Mouse (Mus musculus): ENCODE data around the gene Gm4131. TPM values are rescaled to one million over a fixed set of nuclear protein-coding genes. Genes with fewer than 3 reads are reported as not detected.

Gene Gm4131
- polyA plus RNA-seq, 1 experiment from 2014 or later = not detected

DNA sequence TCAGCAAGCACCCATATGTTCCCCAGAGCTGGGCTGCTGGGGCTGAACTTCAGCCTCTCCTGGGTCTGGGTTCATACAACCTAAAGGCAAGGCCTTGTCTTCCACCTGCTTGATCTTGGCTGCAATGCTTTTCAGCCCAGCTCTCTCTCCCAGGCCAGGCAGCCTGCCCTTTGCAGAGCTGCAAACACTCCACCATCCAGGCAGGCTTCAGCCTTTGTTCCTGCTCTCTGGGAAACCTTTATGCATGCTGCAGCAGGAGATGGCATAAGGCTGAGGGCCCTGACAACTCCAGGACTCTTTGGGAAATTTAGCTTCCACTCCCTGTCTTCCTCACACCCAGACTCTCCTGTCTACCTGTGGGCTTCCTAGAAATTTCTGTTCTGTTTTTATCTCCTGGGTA is 17.9 kb upstream of the Gm4131 start:
- Histone ChIP-seq H3K27me3 (ENCODE audit: insufficient read depth, low read length) (no peaks in the 10 kb centered on the region), H3K9me3 (ENCODE audit: low read length) (no peaks in the 10 kb centered on the region), H3K27ac (ENCODE audit: low read depth) (no peak overlapping the region), H3K9ac (replicated peaks) (no peak overlapping the region), H3K36me3 (replicated peaks; ENCODE audit: insufficient read depth, low read length) (no peaks in the 10 kb centered on the region), H3K4me3 (ENCODE audit: low read depth, low read length) (no peak overlapping the region), H3K4me1 (ENCODE audit: insufficient read depth) (0 out of 2 replicates have a peak, but pooled peaks cover 3% of the 10 kb centered on the region), H3K4me2 (ENCODE audit: low read depth, low read length) (no peak overlapping the region)
- DNase-seq (no peak), ATAC-seq (no peak)
- TF ChIP-seq CTCF (IDR thresholded peaks at IDR 0.05; ENCODE audit: low read depth) = no peak
- TF ChIP-seq EP300 (IDR thresholded peaks at IDR 0.05; ENCODE audit: low read depth) = no peak

DNA sequence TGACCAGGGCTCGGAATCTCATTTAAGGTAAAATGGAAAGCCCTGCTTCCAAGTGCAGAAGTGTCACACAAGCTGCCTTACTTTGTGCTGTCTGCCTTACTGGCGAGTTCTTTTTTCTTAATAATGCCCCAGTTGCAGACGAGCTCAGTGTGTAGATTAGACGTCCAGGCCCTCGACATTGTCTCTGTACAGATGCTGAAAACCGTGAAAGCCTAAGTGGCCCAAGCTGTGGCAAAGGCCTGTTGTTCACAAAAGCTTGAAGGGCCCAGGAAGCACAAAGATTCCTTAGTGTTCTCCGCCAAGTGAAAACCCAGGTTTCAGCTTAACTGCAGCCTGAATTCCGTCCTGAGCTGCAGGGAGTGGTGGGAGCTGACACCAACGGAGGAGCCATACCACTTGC is 15.0 kb upstream of the Gm4131 start:
- no peaks in the 10 kb centered on the region for H3K4me1 ChIP-seq (ENCODE audit: insufficient read depth)
- no peak overlapping the region for H3K4me3 ChIP-seq (ENCODE audit: low read depth, low read length)
- no peaks in the 10 kb centered on the region for H3K27me3 ChIP-seq (ENCODE audit: insufficient read depth, low read length)
- ATAC-seq (no peak), DNase-seq (no peak)
- no peaks in the 10 kb centered on the region for H3K36me3 ChIP-seq (replicated peaks; ENCODE audit: insufficient read depth, low read length)
- 82% methylated on average over 9 of the region's 9 CpGs for WGBS (ENCODE audit: insufficient replicate concordance)
- H3K9ac ChIP-seq (replicated peaks) = no peak overlapping the region
- no peak overlapping the region for H3K27ac ChIP-seq (ENCODE audit: low read depth)
- no peak overlapping the region for H3K4me2 ChIP-seq (ENCODE audit: low read depth, low read length)
- no peaks in the 10 kb centered on the region for H3K9me3 ChIP-seq (ENCODE audit: low read length)
- no peak for TF ChIP-seq EP300 (IDR thresholded peaks at IDR 0.05; ENCODE audit: low read depth)
- TF ChIP-seq CTCF (IDR thresholded peaks at IDR 0.05; ENCODE audit: low read depth) = no peak

DNA sequence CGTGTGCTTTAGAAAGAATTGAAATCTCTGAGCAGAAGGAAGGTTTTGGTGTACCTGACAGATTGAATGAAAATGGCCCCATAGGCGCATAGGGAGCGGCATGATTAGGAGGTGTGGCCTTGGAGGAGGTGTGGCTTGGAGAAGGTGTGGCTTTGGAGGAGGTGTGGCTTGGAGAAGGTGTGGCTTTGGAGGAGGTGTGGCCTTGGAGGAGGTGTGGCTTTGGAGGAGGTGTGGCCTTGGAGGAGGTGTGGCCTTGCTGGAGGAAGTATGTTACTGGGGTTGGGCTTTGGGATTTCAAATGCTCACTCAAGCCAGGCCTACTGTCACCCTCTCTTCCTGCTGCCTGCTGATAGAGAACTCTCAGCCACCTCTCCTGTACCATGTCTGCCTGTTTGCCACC is 14.2 kb upstream of the Gm4131 start:
- no peaks in the 10 kb centered on the region for H3K4me1 ChIP-seq (ENCODE audit: insufficient read depth)
- no peak overlapping the region for H3K4me3 ChIP-seq (ENCODE audit: low read depth, low read length)
- H3K9me3 ChIP-seq (ENCODE audit: low read length) = no peaks in the 10 kb centered on the region
- DNase-seq = peak; percentile 34
- no peaks in the 10 kb centered on the region for H3K27me3 ChIP-seq (ENCODE audit: insufficient read depth, low read length)
- H3K9ac ChIP-seq (replicated peaks) = no peak overlapping the region
- WGBS (ENCODE audit: insufficient replicate concordance) = 81% methylated on average over 3 of the region's 3 CpGs
- H3K36me3 ChIP-seq (replicated peaks; ENCODE audit: insufficient read depth, low read length) = no peaks in the 10 kb centered on the region
- no peak for TF ChIP-seq EP300 (IDR thresholded peaks at IDR 0.05; ENCODE audit: low read depth)
- no peak for TF ChIP-seq CTCF (IDR thresholded peaks at IDR 0.05; ENCODE audit: low read depth)
- no peak overlapping the region for H3K27ac ChIP-seq (ENCODE audit: low read depth)
- H3K4me2 ChIP-seq (ENCODE audit: low read depth, low read length) = no peak overlapping the region
- peak; percentile 36; the same call in 1 of the 2 replicates for ATAC-seq

DNA sequence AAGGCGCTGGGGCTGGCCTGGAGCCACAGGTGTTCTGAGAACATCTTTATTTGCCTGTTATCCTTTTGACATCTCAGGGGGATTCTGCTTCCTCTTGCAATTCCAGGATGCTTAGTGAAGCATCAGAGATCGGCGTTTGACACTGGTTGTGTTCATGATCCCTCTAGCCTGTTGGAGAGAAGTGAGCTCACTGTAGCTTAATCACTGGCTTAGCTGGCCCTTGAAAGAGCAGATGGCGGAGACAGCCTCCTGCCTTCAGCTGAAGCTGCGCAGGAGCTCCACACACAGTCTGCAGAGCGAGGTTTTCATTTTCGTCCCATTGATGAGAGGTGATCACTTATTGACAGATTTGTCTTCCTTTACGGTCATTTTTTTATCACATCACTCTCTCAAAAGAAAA is 9.1 kb upstream of the Gm4131 start:
- Histone ChIP-seq H3K27ac (ENCODE audit: low read depth) (no peak overlapping the region), H3K9me3 (ENCODE audit: low read length) (no peaks in the 10 kb centered on the region), H3K36me3 (replicated peaks; ENCODE audit: insufficient read depth, low read length) (no peaks in the 10 kb centered on the region), H3K4me3 (ENCODE audit: low read depth, low read length) (no peak overlapping the region), H3K4me2 (ENCODE audit: low read depth, low read length) (no peak overlapping the region), H3K9ac (replicated peaks) (no peak overlapping the region), H3K4me1 (ENCODE audit: insufficient read depth) (no peaks in the 10 kb centered on the region), H3K27me3 (ENCODE audit: insufficient read depth, low read length) (no peaks in the 10 kb centered on the region)
- DNase-seq (no peak), ATAC-seq (no peak)
- WGBS (ENCODE audit: insufficient replicate concordance) = 73% methylated on average over 8 of the region's 8 CpGs
- no peak for TF ChIP-seq EP300 (IDR thresholded peaks at IDR 0.05; ENCODE audit: low read depth)
- TF ChIP-seq CTCF (IDR thresholded peaks at IDR 0.05; ENCODE audit: low read depth) = no peak

DNA sequence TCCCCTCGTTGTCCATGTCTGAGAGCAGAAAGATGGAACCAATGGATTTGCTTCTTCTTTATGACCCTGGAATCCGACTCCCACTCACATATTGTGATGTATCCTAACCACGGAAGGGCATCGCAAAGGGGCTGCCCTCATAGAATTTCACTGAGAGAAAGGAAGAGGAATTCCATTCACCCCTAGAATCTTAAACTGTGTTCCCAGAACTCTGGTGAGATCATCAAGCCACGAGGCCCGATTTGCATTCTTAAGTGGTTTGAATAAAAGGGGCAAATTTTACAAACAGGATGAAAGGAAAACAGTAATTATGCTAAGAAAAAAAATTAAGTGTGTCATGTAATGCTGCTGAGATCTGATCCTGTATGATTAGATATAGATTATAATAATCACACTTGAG is 8.2 kb upstream of the Gm4131 start:
- H3K27ac ChIP-seq (ENCODE audit: low read depth) = no peak overlapping the region
- 71% methylated on average over 6 of the region's 6 CpGs for WGBS (ENCODE audit: insufficient replicate concordance)
- H3K27me3 ChIP-seq (ENCODE audit: insufficient read depth, low read length) = no peaks in the 10 kb centered on the region
- H3K36me3 ChIP-seq (replicated peaks; ENCODE audit: insufficient read depth, low read length) = no peaks in the 10 kb centered on the region
- H3K4me1 ChIP-seq (ENCODE audit: insufficient read depth) = no peaks in the 10 kb centered on the region
- no peak overlapping the region for H3K4me2 ChIP-seq (ENCODE audit: low read depth, low read length)
- TF ChIP-seq CTCF (IDR thresholded peaks at IDR 0.05; ENCODE audit: low read depth) (no peak), EP300 (IDR thresholded peaks at IDR 0.05; ENCODE audit: low read depth) (no peak)
- H3K4me3 ChIP-seq (ENCODE audit: low read depth, low read length) = no peak overlapping the region
- no peak for ATAC-seq
- DNase-seq = no peak
- no peak overlapping the region for H3K9ac ChIP-seq (replicated peaks)
- no peaks in the 10 kb centered on the region for H3K9me3 ChIP-seq (ENCODE audit: low read length)

DNA sequence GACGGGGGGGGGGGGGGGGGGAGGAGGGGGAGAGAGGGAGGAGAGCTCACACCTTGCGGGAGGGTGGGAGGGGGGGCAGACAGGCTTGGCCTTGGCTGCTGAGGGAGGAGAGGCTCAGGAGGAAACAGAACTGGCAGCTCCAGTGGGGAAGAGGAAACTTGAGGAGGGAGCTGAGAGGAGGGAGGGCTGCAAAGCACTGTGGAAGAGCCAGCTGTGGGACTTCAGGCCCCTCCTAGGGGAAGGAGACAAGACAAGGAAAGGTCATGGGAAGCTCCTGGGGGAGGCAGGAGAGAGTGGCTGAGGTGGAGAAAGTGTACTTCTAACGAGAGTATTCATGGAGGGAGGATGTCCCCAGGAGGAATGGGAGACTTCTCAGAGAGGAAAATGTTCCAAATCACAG is 6.7 kb upstream of the Gm4131 start:
- no peak for ATAC-seq
- whole genome bisulfite sequencing (ENCODE audit: insufficient replicate concordance) = 11% methylated on average over 2 of the region's 3 CpGs
- DNase-seq = no peak

DNA sequence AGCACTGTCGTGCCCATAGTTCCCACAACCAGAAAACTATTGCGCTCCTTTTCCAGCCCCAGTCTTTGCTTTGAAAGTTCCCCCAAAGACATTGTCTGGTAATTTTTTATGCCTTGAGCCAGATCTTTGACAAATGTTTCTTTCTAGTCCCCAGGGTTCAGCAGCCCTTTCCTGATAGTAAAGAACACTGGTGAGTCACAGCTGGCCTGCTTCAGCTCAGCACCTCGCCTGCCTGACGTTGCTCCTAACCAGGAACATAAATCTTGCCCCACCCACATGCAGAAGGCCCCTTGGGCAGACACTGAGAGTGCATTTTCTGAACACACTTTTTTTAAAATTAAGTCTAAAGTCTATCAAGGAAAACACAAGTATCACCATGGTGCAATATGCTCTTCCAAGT is 3.6 kb upstream of the Gm4131 start:
- H3K4me2 ChIP-seq (ENCODE audit: low read depth, low read length) = no peak overlapping the region

More for the DNA sequence above, 6.7 kb upstream of the Gm4131 start:
- Histone ChIP-seq H3K4me1 (ENCODE audit: insufficient read depth) (no peaks in the 10 kb centered on the region), H3K27me3 (ENCODE audit: insufficient read depth, low read length) (no peaks in the 10 kb centered on the region), H3K4me2 (ENCODE audit: low read depth, low read length) (no peak overlapping the region), H3K36me3 (replicated peaks; ENCODE audit: insufficient read depth, low read length) (no peaks in the 10 kb centered on the region), H3K9ac (replicated peaks) (no peak overlapping the region), H3K4me3 (ENCODE audit: low read depth, low read length) (no peak overlapping the region), H3K9me3 (ENCODE audit: low read length) (no peaks in the 10 kb centered on the region), H3K27ac (ENCODE audit: low read depth) (no peak overlapping the region)
- no peak for TF ChIP-seq CTCF (IDR thresholded peaks at IDR 0.05; ENCODE audit: low read depth)
- no peak for TF ChIP-seq EP300 (IDR thresholded peaks at IDR 0.05; ENCODE audit: low read depth)

More for the DNA sequence above, 3.6 kb upstream of the Gm4131 start:
- H3K27me3 ChIP-seq (ENCODE audit: insufficient read depth, low read length) = no peaks in the 10 kb centered on the region
- no peak overlapping the region for H3K27ac ChIP-seq (ENCODE audit: low read depth)
- no peak for ATAC-seq
- no peak overlapping the region for H3K9ac ChIP-seq (replicated peaks)
- no peak overlapping the region for H3K4me3 ChIP-seq (ENCODE audit: low read depth, low read length)
- no peak for DNase-seq
- TF ChIP-seq EP300 (IDR thresholded peaks at IDR 0.05; ENCODE audit: low read depth) (no peak), CTCF (IDR thresholded peaks at IDR 0.05; ENCODE audit: low read depth) (no peak)
- no peaks in the 10 kb centered on the region for H3K36me3 ChIP-seq (replicated peaks; ENCODE audit: insufficient read depth, low read length)
- H3K9me3 ChIP-seq (ENCODE audit: low read length) = no peaks in the 10 kb centered on the region
- no peaks in the 10 kb centered on the region for H3K4me1 ChIP-seq (ENCODE audit: insufficient read depth)
- WGBS (ENCODE audit: insufficient replicate concordance) = 36% methylated on average over 4 of the region's 4 CpGs

Data from liver, postnatal 0 days (tissue).